Mouse (Mus musculus): Measurements from ENCODE around the gene Rdh8.

Rdh8 gene

DNA sequence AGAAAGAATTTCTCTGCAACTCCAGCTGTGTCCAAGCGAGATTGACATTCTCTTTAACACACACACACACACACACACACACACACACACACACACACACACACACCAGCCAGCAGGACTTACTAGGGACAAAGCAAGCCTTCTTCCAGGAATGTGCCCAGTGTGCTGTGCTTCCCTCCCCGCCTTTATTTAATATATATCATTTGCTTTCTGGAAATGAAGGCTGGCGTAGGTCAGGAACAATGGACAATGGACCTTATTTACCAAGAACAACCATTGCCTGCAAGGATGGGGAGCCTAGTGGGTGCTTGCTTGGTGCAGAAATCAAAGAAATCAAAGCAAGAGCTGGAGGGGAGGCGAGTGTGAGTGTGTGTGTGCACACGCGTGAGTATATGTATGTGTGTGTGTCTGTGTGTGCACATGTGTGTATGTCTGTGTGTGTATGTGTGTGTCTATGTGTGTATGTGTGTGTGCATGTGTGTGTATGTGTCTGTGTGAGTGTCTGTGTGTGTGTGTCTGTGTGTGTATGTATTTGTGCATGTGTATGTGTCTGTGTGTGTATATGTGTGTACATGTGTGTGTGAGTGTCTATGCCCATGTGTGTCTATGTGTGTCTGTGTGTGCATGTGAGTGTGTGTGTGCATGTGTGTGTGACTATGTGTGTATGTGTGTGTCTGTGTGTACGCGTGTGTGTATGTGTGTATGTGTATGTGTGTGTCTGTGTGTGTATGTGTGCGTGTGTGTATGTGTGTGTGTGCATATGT is 19.1 kb downstream of the Rdh8 start:
- DNase-seq = no peak

DNA sequence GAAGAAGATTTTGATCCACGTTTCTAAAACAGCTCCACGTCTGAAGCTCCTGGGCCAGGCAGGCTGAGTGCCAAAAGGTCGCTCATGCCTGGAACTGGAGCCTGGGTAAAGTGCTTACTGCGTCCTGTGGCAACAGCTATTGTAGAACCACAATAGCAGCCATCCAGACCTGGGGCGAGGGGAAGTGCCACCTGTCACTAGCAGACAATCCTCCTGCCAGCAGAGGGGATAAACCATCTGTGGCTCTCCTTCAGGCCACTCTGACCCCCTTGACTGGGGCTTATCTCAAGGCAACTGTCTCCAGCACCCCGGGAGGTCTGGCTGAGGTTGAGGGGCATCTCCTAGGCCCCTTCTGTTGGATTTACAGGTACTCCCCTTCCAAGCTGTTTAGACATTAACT is 20.6 kb downstream of the Rdh8 start:
- DNase-seq = no peak

DNA sequence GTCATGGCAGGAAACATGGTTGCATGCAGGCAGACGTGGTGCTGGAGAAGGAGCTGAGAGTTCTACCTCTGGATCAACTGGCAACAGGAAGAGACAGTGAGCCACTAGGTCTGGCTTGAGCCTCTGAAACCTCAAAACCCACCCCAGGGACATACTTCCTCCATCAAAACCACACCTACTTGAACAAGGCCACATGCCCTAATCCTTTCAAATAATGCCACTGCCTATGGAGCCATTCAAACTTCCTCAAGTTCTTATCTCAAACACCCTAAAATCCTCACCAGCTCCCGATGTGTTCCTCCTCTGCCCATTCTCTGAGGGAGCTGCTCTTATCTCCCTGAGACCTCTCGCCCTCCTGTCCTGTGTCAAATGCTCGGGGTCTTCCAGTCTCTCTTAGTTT is 23.9 kb downstream of the Rdh8 start:
- DNase-seq = no peak

DNA sequence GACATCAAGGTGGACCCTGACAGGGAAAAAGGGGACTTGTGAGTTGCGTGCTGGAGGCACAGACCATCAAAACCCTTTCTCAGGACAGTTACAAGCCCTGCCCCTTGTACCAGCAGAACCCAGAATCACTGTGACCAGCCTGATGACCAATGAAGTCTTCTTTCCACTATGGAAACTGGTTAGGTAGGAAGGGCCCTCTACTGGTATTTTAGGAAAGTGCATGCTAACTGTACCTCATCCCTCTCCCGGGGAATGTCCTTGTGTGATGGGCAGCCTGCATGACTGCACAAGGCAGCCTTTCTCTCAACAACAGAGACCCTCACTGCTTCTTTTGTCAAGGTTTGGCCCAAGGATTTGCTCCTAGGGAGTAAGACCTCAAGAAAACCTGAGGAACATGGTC is 24.4 kb downstream of the Rdh8 start:
- DNase-seq = peak; percentile 30

DNA sequence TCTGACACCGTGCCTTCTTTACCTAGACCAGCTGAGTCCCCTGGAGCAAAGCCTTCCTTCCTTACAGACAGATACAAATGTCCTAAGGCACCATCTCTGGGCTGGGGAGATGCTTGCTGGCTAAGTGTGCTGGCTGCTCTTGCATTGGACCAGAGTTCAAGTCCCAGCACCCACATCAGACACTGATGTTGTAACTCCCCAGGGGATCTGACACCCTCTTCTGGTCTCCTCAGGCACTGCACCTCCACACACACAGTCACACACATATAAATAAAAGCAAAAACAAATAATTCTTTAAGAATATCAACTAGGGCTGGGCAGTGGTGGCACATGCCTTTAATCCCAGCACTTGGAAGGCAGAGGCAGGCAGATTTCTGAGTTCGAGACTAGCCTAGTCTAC is 31.9 kb downstream of the Rdh8 start:
- no peak for DNase-seq

DNA sequence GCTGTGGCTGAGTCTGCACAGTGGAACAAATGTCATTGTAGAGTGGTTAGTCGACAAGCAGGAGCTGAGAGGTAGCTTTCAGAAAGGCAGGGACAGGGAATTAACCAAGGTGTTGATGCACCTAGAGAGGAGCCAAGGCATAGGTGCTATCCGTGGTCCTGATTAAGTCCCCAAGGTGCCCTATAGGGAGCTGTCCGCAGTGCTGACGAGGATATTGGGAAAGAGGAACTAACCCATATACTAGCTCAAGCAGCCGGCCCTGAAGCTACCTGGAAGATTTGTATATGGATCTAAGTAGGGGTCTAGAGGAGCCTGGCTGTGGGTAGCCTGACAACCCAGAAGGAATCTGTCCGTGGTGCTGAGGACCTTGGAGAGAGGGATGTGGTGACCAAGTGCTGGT is 38.8 kb downstream of the Rdh8 start:
- DNase-seq = peak; percentile 58

DNA sequence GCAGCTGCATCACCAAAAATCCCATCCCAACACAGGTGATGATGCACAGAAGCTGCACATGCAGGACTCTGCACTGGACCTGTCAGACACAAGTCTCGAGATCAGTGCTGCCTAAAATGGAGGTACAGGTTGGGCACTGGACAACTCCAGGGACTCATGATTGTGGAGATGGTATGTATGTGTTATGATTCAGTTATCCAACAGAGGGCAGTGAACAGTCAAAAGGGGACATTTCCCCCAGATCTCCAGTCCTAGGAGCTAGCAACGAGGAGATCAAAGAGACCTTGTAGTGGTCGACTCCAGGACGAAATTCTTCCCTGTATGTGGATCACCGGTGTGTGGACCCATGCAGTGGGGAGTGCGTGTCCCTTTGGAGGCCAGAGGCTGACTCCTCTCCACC is 41.6 kb downstream of the Rdh8 start:
- no peak for DNase-seq

DNA sequence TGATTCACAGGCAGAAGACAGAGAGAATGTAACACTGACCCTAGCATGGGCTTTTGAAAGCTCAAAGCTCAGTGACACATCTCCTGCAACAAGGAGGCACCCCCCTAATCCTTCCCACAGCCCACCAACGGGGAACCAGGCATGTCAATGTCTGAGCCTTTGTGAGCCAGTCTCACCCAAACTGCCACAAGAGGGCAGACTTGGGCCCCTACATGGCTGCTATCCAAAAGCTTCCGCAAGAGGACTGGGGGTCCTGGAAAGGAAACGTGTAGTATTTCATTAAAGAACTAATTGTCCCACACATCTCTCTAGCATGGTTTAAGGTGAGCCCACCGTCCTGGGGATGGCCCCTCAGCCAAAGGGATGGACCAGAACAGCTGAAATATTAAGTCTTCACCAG is 43.5 kb downstream of the Rdh8 start:
- DNase-seq = peak; percentile 41

DNA sequence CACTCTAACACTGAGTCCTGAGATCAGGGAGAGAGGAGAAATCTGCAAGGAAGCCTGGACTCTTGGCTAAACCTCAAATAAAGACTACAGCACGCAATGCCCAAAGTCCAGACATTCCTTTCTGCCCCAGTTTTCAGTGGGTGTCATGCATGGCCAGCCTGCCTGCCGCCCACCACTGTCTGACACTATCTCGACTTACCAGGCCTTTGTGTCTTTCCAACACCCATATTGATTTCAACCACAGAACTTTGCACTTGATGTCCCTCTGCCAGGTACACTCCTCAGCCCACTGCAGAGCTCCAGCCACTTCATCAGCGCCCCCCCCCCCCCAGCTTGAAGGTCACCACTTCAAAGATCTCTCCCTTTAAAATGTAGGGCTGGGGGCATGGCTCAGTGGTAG is 43.9 kb downstream of the Rdh8 start:
- no peak for DNase-seq

DNA sequence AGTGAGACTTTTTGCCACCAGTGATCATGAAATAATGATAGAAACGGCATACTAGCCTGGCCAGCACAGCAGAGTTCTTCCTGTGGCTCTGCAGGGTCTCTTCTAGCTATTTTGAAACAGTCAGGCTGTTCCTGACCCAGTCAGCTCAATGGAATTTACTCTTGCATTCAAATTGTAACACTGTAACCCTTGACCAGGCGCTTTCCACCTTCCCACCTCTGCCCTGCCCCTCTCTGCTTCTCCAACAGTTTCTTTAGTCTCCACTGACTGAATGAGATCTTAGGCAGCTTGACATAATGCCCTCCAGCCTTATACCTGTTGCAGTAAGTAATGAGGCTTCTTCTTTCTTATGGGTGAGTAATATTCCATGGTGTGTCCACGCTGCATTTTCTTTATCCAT is 48.6 kb downstream of the Rdh8 start:
- DNase-seq = no peak

DNA sequence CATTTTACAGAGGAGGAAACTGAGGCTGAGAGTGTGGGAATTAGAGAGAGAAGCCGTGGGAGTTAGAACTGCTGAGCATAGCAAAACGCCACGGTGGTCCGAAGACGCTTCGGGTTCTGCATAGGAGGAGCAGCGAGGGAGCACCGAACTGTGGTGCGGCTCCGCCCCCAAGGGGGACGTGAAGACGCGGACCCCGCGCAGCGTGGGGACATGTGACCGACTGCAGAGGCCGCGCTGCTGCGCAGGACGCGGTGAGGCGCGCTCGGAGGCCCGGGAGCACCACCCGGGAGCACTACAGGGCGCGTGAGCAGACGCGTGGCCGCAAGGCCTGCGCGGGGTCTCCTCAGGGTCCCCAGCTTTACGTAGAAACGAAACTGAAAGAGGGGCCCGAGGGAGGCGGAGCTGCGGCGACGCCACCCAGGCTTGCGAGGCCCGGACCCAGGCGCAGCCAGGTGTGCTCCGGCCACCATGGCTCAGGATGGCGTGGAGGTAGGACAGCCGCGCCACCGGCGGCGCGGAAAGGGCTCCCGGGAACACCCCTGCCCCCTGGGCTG is 50.2 kb downstream of the Rdh8 start, which contains the start of gene A230050P20Rik:
Gene A230050P20Rik (plus strand): TSS at position 195 of the 554 bp plus-strand sequence.
- peak; percentile 78 for DNase-seq

DNA sequence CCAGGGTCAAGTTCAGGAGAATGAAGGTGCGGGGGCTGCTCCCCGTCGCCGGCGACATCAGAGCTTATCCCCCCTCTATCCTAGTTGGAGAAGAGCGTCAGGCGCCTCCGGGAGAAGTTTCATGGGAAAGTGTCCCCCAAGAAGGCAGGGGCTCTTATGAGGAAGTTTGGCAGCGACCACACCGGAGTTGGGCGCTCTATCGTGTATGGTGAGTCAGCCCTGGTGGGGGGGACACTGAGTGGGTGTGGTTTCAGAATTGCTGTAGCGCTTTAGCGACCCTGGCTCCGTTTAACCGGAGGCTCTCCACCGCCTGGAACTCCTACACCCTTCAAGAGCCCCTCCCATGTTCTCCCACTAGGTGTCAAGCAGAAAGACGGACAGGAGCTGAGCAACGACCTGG is 50.9 kb downstream of the Rdh8 start:
- peak; percentile 56 for DNase-seq

DNA sequence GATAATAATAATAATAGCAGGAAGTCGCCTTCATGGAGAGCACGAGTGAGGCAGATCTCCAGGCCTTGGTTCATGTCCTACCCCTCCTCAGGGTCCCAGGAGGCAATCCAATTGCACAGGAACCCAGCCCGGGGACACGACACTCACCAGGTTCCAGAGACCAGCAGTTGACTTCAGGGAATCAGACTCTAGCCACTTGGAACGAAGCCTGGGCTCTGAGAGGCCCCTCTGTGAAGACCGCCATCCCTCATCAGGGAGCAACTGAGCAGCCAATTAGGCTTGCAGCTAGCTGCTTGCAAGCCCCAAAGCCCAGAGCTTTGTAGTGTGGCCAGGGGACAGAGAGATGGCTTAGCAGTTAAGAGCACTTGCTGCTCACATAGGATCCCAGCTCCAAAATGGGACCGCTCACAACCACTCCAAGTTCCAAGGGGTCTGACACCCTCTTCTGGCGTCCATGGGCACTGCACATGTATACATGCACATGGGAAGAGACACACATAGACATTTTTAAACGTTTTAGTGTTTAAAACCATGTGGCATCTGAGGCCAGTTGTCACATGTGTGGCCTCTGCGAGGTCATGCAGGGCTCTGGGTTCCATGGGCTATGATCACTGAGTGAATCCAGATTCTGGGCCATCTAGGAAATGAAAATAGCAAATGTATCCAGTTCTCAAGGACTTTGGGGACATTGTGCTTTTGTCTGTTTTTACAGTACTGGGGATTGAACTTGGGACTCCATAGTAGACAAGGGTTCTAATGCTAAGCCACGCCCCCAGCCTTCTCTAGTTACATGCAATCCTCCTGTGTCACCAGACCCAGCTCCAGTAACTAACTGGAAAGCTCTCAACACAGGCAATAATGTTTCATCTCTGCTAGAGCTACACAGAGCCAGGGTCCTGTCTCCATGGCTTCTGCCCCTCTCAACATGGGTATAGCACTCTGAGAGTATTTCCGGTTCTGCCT is 52.2 kb downstream of the Rdh8 start:
- no peak for DNase-seq

DNA sequence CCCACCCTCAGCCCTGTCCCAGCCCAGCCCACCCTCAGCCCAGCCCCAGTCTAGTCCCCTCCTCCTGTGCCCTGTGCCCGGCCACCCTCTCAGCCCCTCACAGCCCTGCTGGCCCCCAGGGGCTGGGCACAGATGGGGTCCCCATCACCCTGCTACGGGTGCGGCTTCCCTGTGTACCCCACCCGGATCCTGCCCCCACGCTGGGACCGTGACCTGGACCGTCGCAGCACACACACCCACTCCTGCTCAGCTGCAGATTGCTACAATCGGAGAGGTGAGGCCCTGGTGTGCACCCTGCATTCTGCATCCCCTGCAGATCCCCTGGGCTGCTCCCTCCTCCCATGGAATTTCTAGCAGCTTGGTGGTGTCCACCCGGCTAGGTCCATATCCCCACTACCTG is 54.7 kb downstream of the Rdh8 start:
- DNase-seq = no peak

DNA sequence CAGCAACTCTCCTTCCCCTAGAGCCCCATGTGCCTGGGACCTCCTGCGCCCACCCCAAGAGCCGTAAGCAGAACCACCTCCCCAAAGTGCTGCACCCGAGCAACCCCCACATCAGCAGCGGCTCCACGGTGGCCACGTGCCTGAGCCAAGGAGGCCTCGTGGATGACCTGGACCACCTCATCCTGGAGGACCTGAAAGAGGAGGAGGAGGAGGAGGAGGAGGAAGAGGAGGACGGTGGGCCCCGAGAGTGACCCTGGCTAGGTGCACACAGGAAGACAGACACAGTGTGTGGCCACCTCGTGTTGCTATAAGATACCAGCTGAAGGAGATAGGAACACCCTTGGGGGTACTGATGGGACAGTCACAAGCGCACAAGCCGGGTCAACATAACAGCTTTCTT is 55.2 kb downstream of the Rdh8 start:
- DNase-seq = no peak

DNA sequence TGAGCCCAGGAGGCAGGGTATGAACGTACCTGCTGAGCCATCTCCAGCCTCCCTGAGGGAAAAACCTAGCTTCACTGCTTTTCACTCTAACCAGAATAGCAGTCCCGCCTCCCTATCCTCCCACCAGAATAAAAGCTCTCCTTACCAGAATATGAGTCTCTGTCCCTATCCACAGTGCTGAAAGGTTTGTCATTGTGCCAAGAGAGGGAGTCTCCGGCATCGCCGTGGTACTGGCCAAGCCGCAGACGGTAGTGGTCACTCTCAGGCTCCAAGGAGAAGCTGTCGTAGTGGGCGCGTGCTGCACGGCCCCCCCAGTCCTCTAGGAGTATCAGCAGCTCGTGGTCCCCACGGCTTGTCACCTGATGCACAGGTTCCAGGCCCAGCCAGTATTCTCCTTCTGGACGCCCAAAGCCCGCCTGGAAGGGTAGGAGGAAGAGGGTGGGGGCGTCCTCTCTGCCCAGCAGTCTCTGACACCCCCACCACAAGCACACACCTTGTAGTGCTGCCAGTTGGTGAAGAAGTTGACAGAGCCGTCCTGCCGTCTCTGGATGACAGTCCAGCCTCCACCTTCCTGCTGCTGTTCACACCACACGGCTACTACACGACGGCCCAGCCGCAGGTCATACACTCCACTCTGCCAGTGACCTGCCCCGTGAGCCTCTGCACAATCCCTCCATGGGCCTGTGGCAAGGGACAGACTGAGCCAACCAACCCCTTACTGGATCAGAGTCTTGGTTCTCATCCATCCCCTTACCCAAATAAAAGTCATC is 56.9 kb downstream of the Rdh8 start:
- DNase-seq = peak; percentile 39

All from lung, postnatal 10 days (tissue).